Mouse (Mus musculus) lung, postnatal 25 days (tissue): ENCODE data around the gene Pgls.

Experiments
- DNase-seq: peaks from one replicate; pipeline ENCODE4 v3.0.0; 2022; ENCODE audit warnings: low spot score

Gene Pgls

GRCm38 (mm10) chr8:71598841-71599240 is 6.9 kb downstream of the Pgls start:
- no peak for DNase-seq

DNA sequence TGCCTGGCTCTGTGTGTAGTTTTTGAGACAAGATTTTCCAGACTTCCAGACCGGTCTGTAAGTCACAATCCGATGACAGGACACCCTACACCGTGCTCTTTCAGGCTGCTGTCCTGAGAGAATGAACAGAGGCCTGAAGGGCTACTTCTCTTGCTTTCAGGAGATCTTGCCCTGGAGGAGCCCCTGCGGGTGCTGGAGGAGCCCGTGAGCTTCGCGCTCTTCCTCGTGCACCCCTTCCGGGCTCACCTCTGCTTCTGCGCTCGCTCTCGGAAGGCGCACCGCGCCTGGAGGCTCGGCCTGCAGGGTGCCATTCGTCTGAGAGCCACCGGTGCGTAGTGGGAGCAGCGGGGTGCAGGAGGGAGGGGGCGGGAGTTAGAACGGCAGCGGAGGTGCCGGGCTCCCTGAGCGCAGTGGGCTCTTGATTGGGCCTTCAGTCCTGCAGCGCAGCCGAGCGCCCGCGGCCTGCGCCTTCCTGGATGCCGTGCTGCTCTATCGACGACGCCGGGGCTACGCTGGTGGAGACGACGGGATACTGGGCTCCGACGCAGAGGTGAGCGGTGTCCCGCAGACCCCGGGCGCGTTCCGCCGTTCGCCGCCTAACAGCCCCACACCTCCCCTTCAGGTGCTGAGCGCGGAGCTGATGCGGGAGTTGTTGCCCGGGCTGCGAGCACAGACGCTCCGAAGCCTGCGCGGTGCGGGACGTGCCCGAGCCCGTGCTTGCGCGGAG is 10.1 kb downstream of the Pgls start:
- no peak for DNase-seq

DNA sequence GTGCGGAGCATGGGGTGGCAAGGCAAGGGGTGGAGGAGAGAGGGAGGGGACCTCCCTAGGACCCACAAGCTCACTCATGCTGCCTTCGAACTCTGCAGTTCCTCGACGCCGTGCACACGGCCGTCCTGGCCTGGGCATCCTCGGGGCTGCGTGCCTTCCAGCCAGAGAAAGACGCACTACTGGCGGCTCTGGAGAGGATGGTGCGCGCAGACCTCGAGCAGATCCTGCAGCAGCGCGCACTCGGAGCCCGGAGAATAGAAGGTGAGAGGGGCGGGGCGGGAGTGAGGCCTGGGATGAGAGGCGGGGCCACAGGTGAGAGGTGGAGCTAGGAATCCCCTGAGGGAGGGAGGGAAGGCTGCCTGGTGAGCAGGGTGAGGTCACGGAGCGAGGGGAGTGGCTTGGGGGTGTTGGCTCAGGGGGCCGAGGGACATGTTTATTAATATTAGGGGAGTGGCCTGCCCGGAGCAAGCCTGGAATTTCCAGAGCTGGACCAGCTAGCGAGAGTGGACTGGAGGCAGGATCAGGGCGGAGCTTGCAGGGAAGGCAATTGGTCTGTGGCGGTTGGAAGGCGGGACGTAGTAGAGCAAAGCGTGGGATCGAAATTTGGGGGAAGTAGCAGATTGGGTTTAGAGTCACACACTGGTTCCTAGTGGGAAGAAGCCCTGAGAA is 10.8 kb downstream of the Pgls start:
- peak; percentile 92 for DNase-seq

DNA sequence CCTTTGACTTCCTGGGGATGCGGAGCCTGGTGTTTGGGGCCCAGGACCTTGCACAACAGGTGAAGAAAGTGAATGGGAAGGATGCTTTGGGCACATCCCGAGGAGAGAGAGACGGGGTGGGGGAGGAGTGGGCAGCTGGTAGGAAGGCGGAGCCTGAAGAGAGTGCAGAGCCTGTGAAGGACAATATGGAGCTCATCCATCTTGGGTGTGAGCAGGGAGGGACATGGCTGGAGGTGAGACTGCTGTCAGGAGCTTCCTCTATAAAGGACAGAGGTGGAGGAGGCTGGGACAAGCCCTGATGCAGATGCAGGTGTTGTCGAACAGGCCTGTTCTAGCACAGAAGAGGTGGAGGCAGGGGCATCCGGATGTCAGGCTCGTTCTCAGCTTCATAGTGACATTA is 12.0 kb downstream of the Pgls start:
- no peak for DNase-seq

GRCm38 (mm10) chr8:71610822-71611651 is 19.1 kb downstream of the Pgls start, which contains the start of gene Colgalt1:
TSS of gene Colgalt1 (plus strand) at chr8:71610998.
- DNase-seq = peak; percentile 99

- no peak for DNase-seq
These were observed 20.2 kb downstream of the Pgls start for GRCm38 (mm10) chr8:71612141-71612540.

- DNase-seq = peak; percentile 43
These were observed 21.4 kb downstream of the Pgls start for GRCm38 (mm10) chr8:71613418-71613817.

DNA sequence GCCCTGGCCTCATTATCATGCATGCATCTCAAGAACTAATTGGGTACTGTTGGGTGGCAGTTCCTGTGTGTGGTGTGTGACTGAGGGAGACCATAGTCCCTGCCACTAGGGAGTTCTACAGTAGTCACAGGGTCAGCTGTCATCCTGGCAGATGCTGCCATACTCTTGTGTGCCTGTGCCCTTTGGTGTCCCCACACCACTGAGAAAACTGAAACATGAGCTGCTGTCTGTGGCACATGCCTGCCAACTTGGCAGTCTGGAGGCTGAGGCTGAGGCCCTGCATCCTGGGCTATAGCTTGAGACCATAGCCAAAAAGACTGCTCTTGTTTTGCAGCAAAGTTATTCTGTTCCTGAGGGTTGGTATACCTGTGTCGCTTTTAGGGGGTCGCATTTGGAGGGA is 27.8 kb downstream of the Pgls start:
- no peak for DNase-seq

DNA sequence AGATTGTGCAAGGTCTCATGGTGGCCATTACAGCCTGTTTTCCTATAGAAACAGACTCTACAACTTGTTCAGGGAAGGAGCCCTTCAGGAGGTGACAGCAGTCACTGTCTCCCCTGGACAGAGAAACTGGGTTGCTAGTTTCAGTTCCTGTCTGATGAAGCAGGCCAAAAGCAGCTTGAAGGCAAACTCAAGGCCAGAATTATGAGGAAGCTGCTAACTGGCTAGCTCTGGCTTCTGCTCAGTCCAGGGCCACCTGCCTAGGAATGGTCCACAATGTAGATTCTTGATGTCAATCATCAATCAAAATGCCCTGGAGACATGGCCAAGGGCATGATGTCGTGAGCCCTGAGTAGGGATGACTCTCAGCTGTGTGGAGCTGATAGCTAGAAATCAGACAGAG is 33.1 kb downstream of the Pgls start:
- DNase-seq = peak; percentile 23

DNA sequence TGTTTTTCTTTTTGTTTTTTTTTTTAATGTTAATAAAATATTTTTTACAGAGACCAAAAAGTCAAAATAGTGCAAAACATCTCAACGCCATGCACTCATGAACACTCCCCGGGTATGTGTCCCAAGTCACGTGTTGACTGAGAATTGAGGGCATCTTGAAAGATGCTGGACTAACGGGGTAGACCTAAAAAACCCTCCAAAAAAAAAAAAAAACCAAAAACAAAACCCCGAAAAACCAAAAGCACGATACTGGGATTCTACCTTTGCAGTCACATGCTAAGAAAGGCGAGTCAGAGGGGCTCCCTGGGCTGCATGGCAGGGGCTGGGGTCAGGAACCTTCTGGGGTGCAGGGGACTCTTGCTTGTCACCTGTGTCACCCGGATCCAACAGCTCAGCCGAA is 34.8 kb downstream of the Pgls start:
- no peak for DNase-seq

DNA sequence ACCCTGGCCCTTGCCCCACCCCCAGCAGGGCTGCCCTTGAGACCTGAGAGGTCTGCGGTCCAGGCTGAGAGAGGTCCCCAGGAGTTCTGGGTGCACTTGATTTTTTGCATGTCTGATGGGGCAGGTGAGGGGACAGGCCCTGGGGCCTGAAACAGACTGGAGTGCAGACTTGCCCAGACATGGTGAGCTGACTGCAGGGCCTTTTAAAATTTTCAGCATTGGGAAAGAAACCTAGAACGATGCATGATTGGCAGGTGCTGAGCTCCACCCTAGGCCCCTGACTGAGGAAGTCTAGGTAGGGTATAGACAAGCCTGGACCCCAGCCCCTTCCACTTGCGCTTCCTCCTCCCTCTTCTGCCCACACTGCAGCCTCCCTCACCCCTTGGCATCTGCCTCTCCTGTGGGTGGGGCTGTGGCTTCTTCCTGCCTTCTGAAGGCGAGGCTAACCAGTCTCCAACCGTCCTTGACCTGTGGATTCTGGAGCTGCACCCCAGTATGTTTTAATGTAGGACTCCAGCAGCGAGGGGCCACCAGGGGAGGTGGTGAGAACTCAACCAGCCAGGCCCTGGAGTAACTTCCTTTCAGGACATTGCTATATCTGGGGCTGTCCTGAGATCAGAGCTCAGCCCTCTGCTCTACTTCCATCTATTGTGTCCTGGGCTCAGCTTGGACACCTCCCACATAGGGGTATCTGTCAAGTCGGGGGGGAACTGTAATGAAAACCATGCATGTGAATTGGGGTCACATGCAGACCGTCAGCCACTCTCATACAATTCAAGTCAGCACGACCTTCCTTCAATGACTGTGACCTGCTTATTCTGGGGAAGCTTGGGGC is 35.5 kb downstream of the Pgls start:
- DNase-seq = peak; percentile 41

- DNase-seq = no peak
These were observed 36.6 kb downstream of the Pgls start for GRCm38 (mm10) chr8:71628396-71629095.

- peak; percentile 94 for DNase-seq
These were observed 37.2 kb downstream of the Pgls start for GRCm38 (mm10) chr8:71629096-71629697.

DNA sequence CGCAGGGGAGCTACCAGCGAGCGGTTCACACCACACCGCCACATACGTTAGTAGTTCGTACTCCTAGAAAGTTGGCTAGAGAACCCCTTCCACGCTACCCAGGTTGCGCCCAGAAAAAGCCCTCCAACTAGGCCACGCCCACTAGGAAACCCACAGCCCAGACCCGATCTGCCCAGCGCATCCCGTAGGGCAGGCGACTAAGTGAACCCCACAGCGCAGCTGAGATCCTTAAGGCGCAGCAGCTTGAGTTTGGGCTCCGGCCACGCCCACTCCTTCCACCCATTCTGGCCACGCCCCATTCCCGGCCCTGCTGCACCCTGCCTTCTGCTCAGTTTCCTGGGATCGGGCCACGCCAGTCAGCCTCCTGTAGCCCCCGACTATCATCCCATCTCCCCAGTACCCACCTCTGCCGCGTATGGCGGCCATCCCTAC is 37.8 kb downstream of the Pgls start:
- DNase-seq = peak; percentile 24

GRCm38 (mm10) chr8:71630761-71631160 is 38.8 kb downstream of the Pgls start:
- DNase-seq = no peak

DNA sequence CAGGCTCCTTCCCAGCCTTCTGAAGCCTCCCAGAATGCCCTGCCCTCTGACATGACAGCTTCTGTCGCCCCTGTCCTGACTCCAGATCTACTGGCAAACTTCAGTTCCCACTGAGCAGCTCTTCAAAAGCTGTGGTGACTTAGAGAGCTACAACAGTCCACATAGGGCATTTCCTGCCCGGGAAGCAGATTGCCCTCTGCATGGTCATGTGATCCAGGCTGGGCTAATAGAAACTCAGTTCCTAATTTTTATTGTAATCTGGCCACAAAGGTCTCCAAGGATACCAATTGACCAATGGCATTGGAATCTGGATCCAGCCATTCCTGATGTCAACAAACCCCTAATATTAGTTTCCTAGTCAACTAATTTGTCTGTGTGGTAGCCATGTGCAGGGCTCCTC is 39.9 kb downstream of the Pgls start:
- peak; percentile 20 for DNase-seq

DNA sequence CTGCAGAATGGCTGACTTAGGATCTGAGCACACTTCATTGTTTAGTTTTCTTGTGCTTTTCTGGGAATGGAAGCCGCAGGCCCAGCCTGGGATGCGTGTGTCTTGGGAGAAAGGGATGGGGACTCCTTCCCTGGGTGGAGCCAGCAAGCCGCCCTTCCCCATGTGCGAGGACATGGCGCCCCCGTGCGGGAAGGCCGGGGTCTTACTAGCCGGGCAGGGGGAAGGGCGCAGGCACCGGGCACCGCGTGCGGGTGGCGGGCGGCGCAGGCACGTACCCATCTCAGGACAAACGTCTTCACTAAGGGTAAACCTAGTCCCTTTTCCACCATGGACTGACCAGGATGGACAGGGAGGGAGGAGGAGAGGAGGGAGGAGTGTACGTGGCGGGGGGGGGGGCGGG is 41.2 kb downstream of the Pgls start:
- DNase-seq = peak; percentile 54

DNA sequence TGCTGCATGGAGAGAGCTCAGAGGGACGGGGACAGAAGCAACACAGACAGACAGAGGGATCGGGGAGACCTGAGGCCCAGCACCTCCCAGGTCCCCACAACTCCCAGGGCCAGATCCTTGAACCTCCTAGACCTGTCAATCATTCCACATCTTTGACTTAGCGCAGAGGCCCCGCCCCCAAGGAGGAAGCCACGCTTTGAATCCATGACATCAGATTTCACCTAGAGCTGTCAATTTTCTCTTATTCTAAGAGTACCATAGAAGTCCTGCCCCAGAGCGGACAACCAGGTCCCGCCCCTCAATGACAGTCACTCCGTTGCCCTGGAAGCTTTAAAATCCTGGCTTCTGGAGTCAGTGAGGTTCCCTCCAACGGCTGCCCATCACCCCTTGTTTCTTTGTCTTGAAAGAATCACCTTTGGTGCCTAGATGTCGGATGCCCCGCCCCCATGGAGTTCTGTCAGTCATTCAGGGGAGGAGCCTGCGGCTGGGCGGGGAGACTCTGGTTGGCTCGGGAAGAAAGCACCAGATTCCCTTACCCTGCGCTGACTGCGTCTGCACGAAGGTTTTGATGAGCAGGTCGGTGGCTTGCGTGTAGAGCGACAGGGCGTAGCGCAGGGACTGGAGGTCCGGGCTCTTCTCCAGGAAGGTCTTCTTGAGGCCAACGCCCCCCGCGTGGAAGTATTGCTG is 42.1 kb downstream of the Pgls start:
- peak; percentile 67 for DNase-seq

DNA sequence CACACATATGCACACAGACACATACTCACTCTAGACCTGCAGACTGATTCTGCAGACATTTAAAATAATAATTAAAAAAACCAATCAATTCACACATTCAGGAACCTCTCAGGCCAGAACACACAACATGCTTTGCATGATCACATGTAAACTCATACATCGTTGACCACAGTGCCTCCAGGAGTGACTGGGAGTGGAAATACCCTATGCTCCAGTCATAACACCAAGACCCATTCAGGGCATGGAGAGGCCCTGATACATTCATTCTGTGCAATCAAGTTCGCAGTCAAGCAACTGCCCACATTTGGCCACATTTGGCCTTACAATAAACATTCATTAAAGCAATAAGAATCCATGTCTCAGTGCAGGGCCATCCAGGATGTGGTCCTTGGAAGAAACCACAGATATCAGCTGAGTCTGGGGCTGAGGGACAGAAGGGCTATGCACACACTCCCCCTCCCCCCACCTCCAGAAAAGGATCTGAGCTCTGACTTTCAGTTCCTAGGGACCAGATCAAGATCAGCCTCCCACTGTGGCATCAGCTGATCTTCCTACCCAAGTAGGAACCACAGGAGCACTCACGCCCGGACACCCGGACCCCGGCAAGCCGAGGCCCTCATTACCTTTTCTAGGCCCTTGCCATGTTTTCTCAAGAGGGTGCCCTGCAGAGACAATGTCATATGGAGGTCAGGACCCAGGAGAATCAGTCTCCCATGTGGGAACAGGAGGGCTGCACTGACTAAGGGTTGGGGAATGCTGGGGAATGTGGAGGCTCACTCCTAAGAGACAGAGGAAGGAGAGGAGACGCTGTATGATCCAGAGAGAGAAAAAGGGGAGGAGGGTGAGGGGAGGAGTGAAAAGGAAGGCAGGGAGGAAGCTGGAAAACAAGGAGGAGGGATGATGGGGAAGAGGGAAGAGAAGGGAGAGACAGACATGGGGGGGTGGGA is 45.4 kb downstream of the Pgls start:
- DNase-seq = no peak
